Mouse (Mus musculus): ENCODE results near the gene Gnat2. TPM values are rescaled to one million over a fixed set of nuclear protein-coding genes. Genes with fewer than 3 reads are reported as not detected.

The Gnat2 gene
- polyA plus RNA-seq (2012; rRNA removed): 0.11 and 0.16 TPM in 2 replicates

DNA sequence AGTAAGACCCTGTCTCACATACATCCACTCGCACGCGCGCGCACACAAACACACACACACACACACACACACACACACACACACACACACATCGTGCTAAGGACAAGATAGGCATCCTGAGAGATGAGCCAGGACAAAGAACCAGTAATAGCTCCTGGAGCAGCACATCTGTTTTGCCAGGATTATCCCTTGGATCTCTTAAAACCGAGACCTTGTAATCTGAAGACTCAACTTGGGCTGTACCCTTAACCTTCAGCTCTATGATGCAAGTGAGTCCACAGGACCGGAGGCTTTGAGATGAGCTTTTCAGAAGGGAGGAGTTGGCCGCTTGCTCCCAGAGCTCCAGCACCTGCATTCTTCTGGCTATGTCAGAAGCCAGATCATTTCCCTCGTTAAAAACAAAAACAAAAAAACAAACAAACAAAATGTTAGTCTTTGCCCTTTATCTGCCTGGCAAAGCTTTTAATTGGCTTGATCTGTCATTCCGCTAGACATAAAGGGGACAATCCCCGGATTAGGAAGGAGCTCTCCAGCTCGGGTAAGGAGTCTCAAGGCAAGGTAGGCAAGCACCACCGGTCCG is at the start of gene Gnat2:
Gene Gnat2, plus strand, starts transcription at position 254 of the 580 bp plus-strand sequence.

DNA sequence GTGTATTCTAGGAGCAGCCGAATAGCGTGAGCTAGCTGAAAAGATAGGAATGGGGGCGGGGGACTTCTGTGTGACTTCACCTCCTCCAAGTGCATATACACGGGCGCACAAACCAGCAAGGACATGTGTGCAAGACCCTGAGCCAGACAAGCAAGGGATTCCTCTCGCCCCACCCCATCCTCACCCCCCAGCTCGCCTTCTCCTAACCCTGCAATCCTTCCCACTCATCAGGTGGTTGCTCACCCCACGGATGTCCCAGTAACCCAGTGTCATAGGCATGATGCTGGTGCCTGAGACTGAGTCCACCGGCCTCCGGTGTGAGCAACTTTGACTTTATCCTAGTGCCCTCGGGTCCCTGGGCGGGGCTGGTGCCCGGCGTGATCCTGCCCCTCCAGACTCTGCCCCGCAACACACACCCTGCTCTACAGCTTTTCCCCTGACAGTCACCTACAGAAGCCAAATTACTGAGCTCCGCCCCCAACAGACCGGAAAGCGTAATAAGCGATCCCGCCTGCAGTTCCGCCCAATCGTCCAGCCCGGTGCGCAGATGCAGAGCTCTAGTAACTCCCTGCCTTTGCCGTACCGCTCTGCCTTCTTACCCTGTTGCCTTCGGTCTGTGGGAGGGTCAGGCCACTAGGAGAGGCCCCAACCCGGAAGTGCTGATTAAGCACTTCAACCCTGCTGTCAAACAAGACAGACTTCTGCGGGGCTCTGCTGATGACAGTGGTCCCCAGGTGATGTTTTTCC is 48.0 kb upstream of the Gnat2 start, which contains the start of gene Gstm4:
Gene Gstm4, minus strand, starts transcription at position 501 of the 747 bp plus-strand sequence.

DNA sequence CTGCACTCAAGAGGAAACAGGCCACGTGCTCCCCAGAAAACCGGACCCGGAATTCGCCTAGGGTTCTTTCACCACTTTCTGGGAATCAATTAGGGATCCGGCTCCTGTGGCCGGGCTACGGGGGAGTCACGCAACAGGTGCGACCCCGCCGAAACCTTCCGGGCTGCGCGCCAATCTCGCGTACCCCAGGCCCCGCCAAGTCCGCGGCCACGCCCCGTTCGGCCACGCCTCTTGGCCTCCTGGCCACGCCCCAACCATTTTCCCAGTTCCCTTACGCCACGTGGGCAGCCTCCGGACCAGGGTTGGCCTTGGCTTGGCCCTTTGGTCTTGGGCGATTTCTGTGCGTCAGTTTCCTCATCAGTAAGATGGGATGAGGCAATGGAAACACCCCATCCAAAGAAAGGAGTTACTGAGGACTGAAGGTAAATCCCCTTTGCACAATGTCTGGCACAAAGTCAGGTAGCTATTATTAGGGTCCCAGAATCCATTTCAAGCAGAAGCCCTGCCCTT is 6.1 kb upstream of the Gnat2 start, which contains the start of gene Ampd2:
Gene Ampd2, minus strand, starts transcription at position 182 of the 510 bp plus-strand sequence.

DNA sequence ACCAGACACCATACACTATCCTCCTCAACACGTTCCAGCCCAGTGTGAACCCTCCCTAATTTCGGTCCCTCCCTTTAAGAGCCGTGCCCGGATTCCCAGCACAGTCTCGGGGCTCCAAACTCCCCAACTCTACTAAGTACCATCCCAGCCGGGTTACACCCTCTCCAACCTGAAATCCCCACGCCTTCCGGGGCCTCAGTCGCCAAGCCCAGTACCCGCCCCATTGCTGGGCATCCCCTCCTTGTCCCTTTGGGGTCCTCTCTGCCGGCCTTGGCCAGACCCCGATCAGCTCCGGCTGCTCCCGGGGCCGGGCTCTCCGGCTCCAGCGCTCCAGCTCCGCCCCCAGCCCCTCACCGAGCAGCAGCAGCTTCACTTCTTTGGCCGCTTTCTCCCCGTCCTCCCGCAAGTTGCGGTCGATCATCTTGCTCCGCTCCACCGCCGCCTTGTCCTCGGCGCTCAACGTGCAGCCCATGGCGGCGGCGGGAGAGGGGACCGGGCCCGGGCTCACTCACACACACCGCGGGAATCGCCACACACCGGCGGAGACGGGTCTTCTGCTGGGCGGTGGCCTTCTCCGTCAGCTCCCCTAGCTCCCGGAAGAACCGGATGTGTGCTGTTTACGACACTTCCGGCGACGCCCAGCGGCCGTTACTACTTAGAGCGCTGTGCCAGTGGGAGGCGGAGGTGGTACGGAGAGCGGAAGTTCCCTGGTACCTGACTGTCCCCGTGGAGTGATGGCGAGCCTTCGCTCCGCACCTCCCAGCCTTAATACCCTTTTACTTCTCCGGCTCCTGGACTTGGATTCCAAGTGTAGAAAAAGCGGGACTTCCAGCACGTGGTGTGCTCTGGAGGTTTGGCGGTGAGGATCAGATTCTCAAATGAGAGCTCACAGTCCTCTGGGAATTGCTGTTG is 53.2 kb downstream of the Gnat2 start, which contains the start of gene Gnai3:
Gene Gnai3, minus strand, starts transcription at position 613 of the 912 bp plus-strand sequence.

Other genes with a start within 250 kb of the Gnat2 start
- gene Eps8l3, start 215.6 kb upstream of the Gnat2 start, polyA plus RNA-seq (2012; rRNA removed): 0.02 and 0.04 TPM in 2 replicates
- gene Gstm5, start 197.0 kb upstream of the Gnat2 start, polyA plus RNA-seq (2012; rRNA removed): 168 and 169 TPM in 2 replicates
- 56.6 and 73.7 TPM in 2 replicates for gene Gstm7, start 161.0 kb upstream of the Gnat2 start, polyA plus RNA-seq (2012; rRNA removed)
- gene Gstm6, start 149.0 kb upstream of the Gnat2 start, polyA plus RNA-seq (2012; rRNA removed): 7.6 and 7.7 TPM in 2 replicates
- gene Gstm3, start 123.5 kb upstream of the Gnat2 start, polyA plus RNA-seq (2012; rRNA removed): not detected in 2 replicates
- gene Gstm2, start 106.3 kb upstream of the Gnat2 start, polyA plus RNA-seq (2012; rRNA removed): 7.4 and 14.7 TPM in 2 replicates
- gene Gstm1, start 74.8 kb upstream of the Gnat2 start, polyA plus RNA-seq (2012; rRNA removed): 30.5 and 36.0 TPM in 2 replicates
- gene Gstm4, start 47.9 kb upstream of the Gnat2 start, polyA plus RNA-seq (2012; rRNA removed): 12.5 and 13.8 TPM in 2 replicates
- gene Ampd2, start 6.1 kb upstream of the Gnat2 start, polyA plus RNA-seq (2012; rRNA removed): 99.0 and 107 TPM in 2 replicates
- gene Gnai3, start 53.4 kb downstream of the Gnat2 start, polyA plus RNA-seq (2012; rRNA removed): 82.3 and 87.1 TPM in 2 replicates
- gene Gpr61, start 62.1 kb downstream of the Gnat2 start, polyA plus RNA-seq (2012; rRNA removed): 1.7 and 2.5 TPM in 2 replicates
- 16.0 and 16.7 TPM in 2 replicates for gene Amigo1, start 93.5 kb downstream of the Gnat2 start, polyA plus RNA-seq (2012; rRNA removed)
- gene Cyb561d1, start 108.4 kb downstream of the Gnat2 start, polyA plus RNA-seq (2012; rRNA removed): 8.1 and 8.7 TPM in 2 replicates
- gene Atxn7l2, start 118.1 kb downstream of the Gnat2 start, polyA plus RNA-seq (2012; rRNA removed): 51.1 and 56.0 TPM in 2 replicates
- gene Sypl2, start 133.9 kb downstream of the Gnat2 start, polyA plus RNA-seq (2012; rRNA removed): 2.0 and 2.8 TPM in 2 replicates
- 156 and 157 TPM in 2 replicates for gene Psma5, start 164.1 kb downstream of the Gnat2 start, polyA plus RNA-seq (2012; rRNA removed)
- 58.6 and 69.6 TPM in 2 replicates for gene Sort1, start 191.3 kb downstream of the Gnat2 start, polyA plus RNA-seq (2012; rRNA removed)